Mouse (Mus musculus): ENCODE results near the gene Ikzf2. TPM values are rescaled to one million over a fixed set of nuclear protein-coding genes. Genes with fewer than 3 reads are reported as not detected.

The Ikzf2 gene
- total RNA-seq, 2 experiments from 2014 or later: 5.8 to 7.1 TPM

DNA sequence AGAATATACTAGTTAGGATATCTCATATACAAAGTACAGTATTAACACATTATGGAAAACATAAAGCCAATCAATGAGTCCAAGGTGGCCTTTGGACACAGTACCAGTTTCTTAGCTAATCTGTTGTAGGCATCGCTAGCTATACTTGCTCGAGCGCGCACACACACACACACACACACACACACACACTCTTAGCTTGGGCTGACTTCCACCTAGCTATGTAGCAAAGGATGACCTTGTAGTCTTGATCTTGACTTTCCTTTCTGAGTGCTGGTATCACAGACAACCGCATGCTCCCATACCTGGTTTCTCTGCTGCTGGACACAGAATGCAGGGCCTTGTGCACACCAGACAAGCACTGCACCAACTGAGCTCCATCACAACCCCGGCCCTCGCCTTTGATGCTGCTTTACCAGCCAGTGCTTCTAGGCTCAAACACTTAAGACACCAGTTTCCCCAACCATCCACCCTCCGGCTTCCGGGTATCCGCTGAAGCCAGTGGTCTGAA is 17.1 kb downstream of the Ikzf2 start:
- intact Hi-C loops (cut with DNase I): no loop called here
- no peak for DNase-seq

DNA sequence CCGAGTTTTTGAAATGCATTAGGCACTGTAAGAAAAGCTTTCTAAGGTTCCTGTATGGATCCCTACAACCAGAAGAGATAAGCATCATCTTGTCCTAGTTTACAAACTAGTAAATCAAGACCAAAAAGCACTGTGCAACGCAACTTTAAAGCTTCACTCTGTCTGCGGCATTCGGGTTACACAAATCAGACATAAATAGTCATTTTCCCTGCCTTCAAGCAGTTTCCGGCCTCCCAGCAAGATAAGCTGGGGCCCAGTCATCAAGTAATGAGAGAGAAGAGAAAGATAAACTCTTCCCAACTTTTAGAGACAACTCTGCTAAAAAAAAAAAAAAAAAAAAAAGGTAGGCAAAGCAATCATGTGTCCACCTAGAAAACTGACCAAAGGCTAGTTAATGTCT is 19.6 kb downstream of the Ikzf2 start:
- intact Hi-C loops (cut with DNase I): no loop called here
- DNase-seq: no peak

DNA sequence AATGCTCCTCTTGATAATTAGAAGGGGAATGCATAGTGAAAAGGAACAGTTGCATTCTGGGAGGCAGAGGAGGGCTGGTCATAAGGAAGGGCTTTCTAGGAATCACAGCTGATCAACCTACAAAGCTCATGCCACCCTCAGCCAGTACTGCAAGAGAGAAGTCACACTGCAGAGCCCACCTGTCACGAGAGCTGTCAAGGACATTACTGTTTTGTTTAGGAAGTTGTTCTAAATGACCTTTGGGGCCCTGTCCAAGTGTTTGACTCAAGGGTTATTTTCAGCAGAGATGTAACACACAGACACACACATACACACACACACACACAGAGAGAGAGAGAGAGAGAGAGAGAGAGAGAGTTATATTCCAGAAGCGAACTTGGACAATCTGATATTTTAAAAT is 27.3 kb downstream of the Ikzf2 start:
- intact Hi-C loops (cut with DNase I): no loop called here
- DNase-seq: no peak

DNA sequence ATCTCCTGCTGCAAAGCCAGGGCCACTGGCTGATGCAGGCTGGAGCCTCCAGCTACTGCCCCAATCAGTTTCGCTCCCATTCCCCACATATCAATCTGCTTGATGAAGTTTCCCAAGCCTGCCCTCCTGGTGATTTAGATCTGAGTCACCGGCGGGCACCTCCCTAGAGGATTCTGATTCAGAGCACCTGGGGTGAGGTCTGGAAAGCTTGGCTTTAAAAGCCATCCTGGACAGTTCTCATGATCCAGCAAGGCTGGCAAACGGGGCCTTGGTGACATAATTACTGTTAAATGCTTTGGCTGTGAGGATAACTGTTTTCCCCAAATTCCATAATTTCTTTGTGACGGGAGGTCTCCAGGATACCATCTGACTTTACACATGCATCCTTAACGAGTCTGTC is 29.0 kb downstream of the Ikzf2 start:
- intact Hi-C loops (cut with DNase I): no loop called here
- DNase-seq: no peak

DNA sequence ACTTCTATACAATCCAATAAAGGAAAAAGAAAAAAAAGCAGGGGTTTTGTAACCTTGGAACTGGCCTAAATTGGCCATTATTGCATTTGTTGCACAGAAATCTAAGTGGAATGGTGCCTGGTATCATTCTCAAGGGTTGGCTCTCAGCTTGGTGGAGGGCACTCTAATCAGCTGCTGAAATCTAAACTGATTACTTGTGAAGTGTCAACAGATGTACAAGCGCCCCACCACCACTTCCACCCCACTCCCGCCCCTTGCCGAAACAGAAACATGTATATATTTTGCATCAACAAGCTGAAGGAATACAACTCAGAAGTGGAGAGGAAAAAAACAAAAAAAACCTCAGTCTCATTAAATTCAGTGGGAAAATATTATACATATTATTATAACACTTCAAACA is 29.6 kb downstream of the Ikzf2 start:
- DNase-seq: no peak
- intact Hi-C loops (cut with DNase I): no loop called here

DNA sequence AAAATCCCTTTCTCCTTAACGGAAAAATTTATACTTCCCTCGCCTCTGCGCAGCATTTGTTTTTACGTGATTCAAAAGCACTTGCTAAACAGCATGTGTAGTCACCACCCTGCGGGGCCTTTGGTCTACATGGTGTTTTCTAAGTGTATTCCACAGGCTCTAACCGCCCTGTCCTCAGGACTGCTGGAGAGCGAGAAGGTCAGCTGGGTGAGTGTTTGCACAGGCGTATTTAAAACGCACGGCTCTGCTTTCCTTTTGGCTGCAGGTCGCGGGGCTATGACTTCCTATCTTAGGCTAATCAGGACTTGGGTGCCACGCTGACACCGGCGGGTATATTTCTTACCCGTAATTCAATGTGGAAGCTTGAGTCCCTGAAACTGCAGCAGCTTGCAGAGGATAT is 30.1 kb downstream of the Ikzf2 start:
- DNase-seq: peak in 1 of 2 experiments; percentile 3
- intact Hi-C loops (cut with DNase I): no loop called here

DNA sequence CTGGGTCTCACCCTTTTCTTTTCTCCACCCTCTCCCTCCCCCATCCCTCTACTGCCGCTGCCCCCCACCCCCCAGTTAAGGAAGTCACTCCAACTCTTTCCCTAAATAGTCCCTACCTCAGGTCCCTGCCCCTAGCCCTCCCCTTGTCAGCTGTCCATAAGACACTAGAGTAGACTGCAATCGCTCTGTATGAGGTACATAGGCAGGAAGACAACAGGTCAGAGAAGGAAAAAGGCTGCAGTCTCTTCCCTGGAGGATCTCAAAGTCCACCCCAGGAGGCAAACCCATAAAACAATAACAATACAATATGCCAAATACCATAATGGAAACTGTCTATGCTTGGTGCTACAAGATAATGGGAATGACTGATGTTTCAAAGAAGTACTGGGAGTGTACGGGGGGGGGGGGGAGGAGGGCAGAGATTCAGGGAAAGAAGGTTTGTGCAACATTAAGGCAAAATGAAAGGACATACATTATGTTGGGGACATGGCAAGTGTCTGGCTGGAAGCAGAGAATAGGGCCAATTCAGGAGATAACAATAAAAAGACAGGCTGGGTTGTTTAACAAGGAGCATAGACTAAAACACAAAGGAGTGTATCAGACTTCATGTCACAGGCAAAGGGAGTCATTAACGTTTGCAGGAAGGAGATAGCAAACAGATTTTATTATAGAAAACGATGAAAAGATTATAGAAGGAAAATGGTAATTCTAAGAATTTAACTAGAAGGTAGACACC is 30.8 kb downstream of the Ikzf2 start:
- intact Hi-C loops (cut with DNase I): no loop called here
- DNase-seq: no peak

DNA sequence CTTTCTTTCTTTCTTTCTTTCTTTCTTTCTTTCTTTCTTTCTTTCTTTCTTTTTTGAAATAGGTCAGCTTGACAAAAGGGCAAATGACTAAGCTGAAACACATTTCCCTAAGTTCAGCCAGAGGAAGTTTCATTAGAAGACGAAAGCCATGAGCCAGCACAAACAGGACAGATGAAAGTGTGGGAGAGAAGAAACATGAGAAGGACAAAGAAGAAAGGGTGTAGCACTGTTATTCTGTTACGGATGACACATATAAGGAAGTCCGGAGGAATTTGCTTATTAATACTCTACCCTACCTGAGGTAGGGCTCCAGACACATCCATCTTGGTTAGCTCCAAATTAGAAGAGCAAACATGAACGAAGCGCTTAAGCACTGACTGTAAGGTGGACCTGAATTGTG is 31.7 kb downstream of the Ikzf2 start:
- DNase-seq: no peak
- intact Hi-C loops (cut with DNase I): no loop called here

DNA sequence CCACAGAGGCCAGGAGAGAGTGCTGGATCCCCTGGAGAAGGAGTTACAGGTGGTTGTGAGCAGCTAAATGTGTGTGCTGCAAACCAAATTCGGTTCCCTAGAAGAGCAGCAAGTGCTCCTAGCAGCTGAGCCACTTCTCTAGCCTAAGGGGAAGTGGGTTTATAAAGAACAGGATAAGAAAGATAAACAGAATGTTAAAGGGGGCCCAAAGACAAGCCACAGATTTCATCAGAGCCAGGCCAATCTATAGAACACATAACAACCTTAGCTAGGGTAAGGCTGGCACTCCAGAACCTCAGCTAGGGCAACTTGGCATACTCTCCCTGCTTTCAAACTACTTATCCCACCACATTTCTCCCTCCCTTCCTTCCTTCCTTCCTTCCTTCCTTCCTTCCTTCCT is 32.1 kb downstream of the Ikzf2 start:
- intact Hi-C loops (cut with DNase I): no loop called here
- no peak for DNase-seq

DNA sequence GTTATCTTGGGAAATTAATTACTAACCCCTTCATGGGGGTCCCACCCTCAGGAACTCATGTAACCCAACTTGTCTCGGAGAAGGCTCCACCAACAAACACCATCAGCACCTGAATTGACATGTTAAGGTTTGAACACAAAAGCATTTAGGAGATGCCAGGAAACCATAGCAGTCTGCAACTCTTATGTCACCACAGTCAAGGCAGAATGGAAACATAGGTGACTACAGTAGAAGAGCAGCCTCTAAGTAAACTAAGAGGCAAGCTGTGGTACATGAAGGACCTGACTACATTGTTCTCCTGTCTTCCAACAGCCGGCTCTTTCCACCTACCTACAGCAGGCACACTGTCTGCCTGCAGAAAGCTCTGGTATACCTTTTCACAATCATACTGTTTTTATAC is 33.6 kb downstream of the Ikzf2 start:
- no peak for DNase-seq
- intact Hi-C loops (cut with DNase I): no loop called here

DNA sequence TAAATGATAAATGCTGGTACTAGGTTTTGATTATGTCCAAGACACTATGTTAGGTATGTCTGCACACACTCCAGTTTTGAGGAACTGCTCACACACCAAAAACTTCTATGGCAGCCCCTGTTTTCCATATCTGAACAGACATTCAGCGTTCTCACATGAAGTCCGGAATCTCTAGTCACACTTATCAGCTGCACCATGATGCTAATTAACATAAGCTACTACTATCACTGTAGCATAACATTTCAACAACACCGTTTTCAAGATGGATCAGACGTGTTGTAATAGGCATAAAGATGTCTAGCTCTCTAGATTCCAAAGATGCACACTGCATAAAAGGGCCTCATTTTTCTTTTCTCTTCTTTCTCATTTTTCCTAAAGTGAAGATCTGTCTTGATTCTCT is 43.9 kb downstream of the Ikzf2 start:
- intact Hi-C loops (cut with DNase I): no loop called here
- DNase-seq: no peak

DNA sequence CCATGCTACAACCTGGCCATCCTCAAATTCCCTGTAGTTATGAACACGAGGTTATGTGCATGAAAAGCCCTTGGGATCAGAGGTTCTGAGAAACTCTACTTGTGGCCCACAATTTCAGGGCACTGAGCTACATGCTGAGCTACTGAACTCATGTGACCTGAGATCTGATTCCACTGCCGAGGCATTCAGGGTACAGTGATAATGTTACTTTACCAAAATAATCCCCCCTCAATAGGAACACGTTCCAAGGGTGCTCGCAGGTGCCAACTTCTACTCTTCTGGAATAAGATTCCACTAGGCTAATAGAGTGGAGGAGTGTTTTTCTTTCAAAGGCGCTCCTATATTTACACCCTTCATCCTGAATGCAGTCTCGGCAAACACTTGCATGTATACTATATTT is 45.1 kb downstream of the Ikzf2 start:
- intact Hi-C loops (cut with DNase I): no loop called here

DNA sequence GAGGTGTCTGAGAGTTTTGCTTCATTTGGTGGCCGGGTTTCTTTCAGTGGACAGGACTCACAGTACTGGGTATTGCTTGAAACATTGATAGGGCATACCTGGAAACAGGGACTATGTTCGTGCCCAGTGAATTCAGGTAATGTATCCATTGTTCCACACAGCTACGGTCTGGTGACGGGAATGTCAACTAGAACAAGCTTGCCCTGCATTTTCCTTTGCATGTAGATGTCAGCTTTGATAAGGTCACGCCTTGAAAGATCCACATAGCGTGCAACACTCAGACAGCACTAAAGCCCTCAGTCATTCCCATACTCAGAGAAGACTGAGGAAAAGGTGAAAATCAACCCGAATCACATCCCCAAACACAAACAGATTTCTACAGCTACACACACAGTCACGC is 48.7 kb downstream of the Ikzf2 start:
- intact Hi-C loops (cut with DNase I): no loop called here
- no peak for DNase-seq

More for the DNA sequence above, 45.1 kb downstream of the Ikzf2 start:
- DNase-seq: no peak

DNA sequence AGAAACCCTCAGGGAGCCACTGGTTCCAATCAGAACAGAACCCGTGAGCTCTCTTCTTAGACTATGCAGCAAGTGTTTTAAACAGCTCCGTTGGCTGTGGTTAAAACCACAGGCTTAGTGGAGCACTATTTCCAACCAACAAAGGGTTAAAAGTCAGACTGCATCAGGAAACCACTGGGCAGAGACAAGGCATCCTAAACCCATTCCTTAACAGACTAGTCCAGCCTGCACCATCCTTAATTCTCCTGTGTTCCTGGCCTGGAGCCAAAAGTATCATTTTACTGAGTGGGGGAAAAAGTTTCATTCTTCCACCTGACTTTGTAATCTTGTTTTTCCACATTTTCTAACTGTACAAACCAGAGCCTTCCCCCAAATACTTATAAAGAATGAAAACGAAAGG is 49.1 kb downstream of the Ikzf2 start:
- no peak for DNase-seq
- intact Hi-C loops (cut with DNase I): no loop called here

DNA sequence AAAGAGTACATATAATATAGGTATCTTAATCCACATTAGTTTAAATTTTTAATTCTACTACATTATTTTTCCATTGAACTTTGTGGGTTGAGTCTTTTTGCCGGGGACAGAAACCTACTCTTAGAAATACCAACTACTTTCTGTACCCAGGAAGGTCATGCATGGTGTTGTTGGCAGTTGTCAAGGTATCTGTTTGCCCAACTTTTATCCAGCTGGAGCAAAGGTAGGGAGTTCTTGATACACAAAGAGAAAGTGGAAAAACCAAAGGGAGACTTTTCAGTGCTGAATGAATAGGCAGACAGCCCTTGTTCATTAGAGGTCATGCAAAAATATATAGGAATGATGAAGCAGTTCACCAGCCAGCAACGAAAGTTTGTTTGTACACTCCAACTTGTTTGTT is 52.8 kb downstream of the Ikzf2 start:
- intact Hi-C loops (cut with DNase I): no loop called here
- no peak for DNase-seq

DNA sequence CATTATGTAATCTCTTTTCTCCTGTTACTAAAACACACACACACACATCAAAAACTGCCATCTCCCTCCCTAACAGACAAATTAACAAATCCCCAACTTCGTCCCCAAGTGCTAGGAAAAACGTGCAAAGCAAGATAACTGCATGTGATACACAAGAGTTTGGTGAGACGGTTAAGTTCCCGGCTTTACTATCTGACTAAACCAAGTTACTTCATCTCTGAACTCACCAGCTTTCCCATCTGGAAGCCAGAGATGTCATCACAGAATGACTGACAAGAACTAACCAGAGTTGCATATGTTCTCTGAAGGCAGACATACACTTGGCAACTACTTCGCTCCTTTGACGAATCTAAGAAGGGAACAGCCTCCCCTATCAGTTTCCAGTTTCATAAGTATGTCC is 56.5 kb downstream of the Ikzf2 start:
- intact Hi-C loops (cut with DNase I): no loop called here

DNA sequence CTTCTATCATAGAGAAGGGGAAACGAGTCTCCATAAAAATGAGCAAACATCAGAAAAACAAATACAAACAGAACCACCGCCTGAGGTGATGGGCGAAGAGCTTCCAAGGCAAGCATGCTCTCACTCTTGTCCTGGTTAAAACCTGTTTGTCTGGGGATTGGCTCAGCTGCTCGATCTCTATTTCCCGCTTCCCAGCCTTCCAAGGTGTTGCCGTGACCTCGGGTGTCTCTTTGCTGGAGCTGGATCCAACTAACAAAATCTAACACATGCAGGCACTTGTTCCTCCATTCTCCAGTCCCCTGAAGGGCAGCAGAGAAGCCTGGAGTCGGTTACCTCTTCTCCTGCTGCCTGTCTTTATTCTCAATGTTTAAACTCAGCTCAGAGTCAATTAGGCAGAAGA is 57.5 kb downstream of the Ikzf2 start:
- DNase-seq: peak in 1 of 2 experiments; percentile 6
- intact Hi-C loops (cut with DNase I): no loop called here

More for the DNA sequence above, 56.5 kb downstream of the Ikzf2 start:
- no peak for DNase-seq

DNA sequence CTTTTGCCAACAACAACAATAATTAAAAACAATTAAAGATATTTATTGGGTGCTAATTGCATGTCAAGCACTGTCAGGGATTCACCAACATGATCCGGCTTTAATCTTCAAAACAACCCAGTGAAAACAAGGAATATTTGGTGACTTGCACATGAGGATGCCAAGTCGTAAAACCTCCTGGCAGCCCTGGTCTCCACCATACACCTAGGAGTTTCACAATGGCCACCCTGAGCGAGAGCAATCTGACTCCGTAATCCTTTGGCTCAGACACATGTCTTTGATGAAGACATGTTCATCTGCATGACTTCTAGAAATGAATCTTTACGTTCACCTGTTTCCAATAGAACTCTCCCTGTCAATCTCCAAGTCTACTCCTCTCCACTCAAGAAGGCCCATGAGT is 75.0 kb downstream of the Ikzf2 start:
- intact Hi-C loops (cut with DNase I): no loop called here
- DNase-seq: no peak

DNA sequence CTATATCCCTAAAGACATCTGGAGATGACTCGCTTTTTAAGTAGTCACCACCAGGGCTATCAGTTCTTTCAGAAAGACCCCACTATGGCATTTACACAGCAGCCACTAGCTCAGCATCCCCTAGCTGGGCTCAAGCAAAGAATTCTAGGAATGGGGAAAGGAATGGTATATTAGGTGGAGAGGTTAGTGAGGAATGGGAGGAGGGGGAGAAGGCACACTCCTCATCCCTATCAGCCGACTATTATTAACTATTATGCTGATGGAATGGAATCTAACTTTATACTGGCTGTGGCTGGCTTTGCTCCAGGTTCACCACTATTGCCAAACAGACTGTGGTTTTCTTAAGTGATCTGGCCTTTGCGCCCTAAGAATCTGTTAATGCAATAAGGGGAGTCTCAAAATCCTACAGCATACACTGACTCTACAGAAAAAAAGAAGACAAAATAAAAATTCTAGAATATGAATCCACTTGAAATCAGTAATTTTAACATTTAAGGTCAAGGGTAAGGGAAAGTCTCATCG is 75.8 kb downstream of the Ikzf2 start:
- intact Hi-C loops (cut with DNase I): no loop called here
- DNase-seq: no peak

DNA sequence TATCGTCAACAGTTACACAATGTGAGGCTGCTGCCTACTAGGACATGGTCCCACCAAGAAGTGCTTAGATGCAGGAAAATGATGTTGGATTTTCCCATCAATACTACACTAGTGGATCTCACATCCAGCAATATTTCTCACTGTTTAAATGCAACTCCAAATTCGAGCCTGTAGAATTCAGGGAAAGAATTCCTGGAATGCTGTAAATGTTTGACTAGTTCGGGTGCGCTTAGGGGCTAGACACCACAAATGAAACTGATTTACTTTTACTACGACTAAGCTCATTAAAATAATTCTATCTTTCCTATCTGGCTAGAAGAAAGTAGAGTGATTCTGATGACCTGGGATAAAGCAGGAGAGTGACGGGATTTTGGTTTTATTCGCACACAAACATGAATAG is 76.3 kb downstream of the Ikzf2 start:
- DNase-seq: no peak
- intact Hi-C loops (cut with DNase I): no loop called here

DNA sequence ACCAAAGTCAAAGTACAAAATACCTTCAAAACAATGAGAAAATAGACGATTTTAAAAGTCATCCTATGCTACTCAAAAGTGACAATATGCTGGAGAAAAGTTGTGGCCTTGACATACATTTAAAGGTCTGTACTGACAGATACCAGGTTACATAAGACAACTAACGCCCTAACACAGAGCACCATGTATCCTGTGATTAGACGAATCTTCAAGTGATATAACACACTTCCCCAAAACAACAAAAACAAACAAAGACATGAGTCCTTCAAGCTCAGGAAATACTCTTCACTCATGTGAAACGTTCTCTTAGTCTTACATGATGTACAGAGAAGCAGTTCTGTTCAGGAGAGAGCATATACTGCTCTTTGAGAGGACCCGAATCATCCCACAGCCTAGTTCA is 78.2 kb downstream of the Ikzf2 start:
- no peak for DNase-seq
- intact Hi-C loops (cut with DNase I): no loop called here

DNA sequence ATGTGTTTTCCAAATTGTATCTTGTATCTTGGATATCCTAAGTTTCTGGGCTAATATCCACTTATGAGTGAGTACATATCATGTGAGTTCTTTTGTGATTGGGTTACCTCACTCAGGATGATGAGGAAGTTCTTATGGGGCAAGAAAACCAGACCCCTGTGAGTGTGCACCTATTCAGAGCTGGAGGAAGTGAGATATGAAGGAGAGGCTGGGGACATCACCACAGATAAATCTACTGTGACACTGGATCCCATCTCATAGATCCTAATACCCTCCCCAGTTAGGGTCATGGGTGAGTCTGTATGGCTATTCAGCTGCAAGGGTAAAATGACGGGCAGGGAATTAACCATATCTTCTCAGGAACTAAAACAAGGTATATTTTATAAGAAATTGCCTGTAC is 80.2 kb downstream of the Ikzf2 start:
- DNase-seq: no peak
- intact Hi-C loops (cut with DNase I): no loop called here

DNA sequence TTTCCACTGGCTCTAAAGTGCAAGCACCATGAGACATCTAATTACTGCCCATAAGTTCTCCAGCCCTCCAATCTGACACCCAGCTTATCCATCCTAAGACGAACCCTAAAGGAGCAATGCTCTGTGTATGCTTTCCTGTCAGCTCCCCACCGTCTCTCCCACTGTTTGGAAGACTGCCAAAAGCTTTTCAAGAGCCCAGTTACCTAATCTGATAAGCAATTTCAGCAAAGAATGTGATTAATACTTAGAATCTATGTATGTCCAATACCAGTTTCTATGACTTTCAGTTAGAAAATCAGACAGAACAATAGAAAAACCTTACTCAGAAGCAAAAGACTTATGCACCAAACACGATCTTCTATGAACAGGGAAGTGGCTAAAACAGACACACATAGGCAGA is 82.8 kb downstream of the Ikzf2 start:
- no peak for DNase-seq
- intact Hi-C loops (cut with DNase I): no loop called here
